Mouse (Mus musculus): Measurements from ENCODE around the gene D630045J12Rik.

DNA sequence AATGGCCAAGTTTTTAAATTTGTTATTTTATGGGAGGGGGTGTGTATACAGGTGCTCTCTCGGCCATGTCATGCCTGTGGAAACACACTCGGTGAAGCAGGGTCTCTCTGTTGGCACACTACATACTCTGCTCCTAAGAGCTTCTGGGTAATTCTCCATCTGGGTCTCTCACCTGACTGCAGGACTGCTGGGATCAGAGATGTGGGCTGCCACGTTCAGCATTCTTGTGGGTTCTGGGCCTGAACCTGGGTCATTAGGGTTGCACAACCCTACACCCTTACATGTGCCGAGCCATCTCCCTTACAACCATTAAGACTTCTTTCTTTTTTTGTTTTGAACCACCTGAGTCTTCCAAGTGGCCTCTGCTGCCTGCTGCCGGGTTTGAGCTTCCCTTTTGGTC is 132.0 kb downstream of the D630045J12Rik start:
- TF ChIP-seq HCFC1 (IDR thresholded peaks at IDR 0.05; ENCODE audit: borderline replicate concordance, insufficient read depth, low read length) (no peak), ZC3H11A (IDR thresholded peaks at IDR 0.05; ENCODE audit: borderline replicate concordance, low read depth, low read length) (no peak)

All from ES-E14 (cell line).